Mouse (Mus musculus): ENCODE measurements around the gene Psmc5.

Gene Psmc5

DNA sequence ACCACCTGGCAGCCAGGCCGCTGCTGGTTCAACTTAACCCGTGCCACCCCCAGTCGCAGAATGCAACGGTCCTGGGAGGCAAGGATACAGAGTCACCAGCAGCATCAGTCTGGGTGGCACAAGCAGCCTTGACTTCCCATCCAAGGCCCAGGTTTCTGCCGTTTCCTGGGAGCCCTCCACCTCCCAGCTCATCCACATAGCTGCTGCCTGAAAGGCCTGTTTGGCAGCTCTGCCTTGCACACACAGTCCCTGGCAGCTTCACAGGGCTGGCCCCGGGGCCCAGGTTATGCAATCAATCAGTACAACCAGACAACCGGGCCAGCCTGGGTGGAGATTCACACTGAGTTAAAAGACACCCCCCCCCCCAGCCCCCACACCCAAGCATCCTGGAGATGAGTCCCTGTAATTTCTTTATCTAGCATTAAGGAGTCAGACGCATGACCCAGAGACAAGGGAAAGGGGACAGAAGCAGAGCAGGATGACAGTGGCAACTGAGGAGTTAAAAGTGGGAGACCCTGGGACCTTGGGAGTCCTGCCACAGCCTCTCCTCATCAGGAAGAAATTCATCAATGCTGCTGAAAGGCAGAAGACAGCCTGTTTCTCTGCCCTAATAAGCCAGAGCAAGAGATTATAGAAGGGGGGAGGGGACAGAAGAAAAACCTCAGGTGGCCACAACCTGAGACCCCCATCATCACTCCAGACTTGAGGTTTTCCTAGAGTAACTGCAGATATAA lies 12.5 kb downstream of the Psmc5 start:
- DNase-seq (ENCODE audit: extremely low read depth, low read depth): no peak

DNA sequence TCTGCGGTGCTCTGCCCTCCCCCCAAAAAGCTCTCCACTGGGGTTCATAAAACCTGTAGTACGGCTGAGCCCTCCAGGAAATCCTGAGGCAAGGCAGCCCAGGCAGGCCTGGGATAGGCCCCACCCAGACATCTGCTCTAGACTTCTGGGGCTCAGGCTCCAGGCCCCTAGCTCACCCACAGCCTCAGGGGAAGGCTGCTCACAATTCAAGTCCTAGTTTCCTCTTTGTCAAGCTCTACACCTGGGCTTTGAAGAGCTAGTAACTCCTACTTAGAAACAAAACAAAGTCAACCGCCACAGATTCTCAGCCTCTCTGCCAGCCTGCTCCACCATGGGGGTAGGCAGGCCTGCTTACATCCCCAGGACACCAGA lies 13.1 kb downstream of the Psmc5 start:
- no peak for DNase-seq (ENCODE audit: extremely low read depth, low read depth)

DNA sequence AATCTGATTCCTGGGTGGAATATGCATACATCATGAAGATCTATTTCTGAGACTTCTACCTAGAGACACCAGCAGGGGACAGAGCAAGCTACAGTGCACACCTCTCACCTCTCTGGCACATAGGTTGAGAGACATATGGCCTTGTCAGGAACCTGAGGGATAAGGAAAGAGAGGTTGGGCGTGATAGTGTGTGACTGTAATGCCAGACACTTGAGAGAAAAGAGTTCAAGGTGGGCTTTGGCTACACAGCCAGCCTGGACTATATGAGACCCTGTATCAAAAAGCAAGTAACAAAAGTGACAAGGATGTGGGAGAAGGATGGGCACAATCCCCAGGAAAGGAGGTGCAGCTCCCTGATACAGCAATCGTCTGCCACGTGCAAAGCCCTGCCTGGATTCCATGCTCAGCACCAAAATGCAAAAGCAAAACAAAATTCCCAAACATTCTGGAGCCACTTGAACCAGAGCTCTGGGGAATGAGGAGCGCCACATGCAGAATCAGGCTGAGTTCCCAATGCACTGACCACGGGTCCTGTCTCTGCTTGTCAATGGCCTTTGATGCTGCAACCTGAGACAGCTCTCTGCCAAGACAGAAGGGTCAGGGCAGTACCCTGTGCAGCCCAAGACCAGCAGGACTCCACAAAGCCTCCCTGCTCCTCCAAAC lies 15.3 kb downstream of the Psmc5 start:
- DNase-seq (ENCODE audit: extremely low read depth, low read depth): no peak

DNA sequence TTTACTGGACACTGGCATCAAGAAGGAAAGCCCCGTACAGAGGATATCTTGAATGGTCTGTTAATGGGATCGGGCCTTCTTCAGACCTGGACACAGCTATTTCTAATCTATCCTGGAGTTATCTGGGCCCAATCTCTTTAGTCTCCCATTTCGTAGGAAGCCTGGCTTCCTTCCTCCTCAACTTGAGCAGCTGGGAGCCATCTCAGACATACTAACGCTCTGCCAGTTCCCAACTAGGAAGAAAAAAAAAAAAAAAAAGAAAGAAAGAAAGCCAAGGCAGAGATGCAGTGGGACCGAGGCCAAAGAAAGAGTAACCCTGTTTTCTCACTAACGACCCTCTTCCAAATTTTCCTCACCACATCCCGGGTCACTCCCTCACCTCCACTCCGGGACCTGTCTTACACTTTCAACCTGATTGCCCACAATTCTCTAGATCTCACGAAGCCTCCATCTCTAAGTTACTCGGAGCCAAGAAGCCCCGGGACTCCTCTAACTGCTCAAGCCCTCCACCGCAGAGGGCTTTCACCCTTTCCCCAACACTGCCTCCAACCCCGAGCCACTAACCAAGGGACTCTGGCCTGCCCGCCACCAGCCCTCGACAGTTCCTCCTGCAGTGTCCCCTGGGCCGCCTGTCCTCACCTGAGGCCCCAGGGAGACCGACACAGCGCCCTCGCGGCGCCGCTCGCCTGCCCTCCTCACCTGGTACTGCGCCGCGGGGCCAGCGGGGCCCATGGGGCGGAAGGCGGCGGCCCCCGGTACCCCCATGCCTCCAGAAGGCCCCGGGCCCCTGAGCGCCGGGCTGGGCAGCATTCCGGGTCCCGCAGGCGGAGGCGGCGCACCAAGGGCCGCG lies 16.1 kb downstream of the Psmc5 start:
- DNase-seq (ENCODE audit: extremely low read depth, low read depth): no peak

DNA sequence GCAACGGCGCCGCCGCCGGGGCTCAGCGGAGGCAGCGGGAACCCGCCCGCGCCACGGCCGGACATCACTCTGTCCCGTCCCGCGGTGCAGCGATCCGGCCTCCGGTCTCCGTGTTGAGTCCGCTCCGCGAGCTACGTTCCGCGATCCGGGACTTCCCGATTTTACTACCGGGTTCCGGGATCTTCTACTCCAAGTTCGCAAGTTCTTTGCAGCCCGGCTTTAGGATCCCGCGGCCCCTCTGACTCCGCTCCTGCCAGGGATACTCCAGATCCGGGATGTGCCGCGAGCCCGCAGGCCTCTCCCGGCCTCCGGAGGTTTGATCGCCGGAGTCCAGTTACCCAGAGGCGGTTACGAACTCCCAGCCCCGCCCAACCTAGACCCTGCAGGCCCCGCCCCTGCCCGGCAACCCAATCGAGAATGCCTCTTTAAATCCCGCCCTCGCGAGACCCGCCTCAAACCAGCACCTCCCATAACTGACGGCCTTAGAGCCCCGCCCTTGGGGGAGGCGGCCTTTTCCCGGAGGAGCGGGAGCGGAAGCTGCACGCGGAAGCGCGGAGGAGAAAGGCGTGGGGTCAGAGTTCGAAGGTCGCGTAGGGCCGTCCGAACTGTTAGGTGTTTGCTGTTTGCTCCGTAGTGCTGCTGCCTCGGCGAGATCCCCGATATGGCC lies 16.8 kb downstream of the Psmc5 start, which contains the start of gene Smarcd2:
TSS of gene Smarcd2 (minus strand) at position 329 of the 667 bp plus-strand sequence.
- DNase-seq (ENCODE audit: extremely low read depth, low read depth): peak; percentile 92

DNA sequence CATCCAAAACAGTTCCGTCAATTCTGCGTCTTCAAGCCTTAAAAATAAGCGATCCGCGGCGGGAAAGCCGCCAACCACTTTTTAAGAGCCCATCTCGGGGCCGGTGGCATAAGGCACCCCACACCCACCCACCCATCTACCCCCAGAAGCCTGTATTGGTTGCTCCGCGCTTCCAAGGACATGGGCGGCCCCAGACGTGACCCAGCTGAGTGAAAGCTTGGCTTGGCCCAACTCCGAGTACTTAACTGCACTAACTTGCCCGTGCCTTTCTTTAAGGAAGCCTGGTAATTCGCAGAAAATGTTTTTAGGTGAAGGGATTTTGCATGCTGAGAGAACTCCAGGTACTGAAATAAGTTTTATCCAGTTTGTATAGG lies 17.3 kb downstream of the Psmc5 start:
- no peak for DNase-seq (ENCODE audit: extremely low read depth, low read depth)

DNA sequence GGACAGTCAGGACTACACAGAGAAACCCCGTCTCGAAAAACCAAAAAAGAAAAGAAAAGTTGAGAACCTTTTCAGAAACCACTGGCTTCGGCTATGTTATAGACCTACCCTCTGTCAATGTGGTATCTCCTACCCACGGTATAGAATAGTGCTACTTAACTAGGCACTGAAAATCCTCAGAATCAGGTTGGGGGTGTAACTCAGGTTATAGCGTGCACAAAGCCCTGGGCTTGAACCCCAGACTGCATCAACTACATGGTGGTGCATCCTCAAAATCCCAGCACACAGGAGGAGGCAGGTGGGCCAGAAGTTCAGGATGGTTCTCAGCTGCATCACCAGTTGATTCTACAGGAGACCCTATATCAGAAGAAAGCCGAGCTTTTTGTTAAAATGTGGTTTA lies 17.9 kb downstream of the Psmc5 start:
- DNase-seq (ENCODE audit: extremely low read depth, low read depth): no peak

DNA sequence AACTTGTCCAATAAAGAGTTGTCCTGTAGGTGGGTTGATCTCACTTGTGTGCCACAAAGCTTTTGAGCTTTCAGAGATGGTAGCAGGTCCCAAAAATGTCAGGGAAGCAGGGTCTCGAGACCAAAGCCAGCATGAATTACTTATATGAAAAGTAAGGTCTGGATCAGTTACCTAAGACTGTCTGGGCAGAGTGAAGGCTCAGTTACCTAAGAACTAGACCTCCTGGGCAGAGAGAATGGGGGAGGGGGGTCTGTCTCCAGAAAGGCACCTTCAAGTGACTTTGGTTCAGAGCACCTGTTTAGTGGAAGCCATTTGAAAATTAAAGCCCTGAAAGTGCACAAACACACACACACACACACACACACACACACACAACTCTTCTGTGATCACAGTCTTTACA lies 18.4 kb downstream of the Psmc5 start:
- no peak for DNase-seq (ENCODE audit: extremely low read depth, low read depth)

DNA sequence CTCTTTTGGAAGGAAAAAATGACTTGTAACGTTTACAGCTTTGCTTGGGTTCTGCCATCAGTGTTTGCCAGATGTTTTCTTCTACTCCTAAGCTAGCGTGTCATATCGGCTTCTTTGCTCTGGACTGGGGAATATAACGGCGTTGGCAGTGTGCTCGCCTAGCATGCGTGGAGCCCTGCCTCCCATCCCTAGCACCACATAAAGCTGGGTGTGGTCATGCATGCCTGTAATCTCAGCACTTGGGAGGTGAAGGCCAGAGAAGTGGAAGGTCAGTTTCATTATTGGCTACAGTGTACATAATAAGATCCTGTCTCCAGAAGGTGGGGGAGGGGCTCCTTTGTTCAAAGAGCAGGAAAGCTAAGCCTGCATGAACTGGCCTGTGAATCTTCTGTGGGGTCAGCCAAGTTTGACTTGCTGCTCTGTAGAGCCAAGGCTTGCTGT lies 19.0 kb downstream of the Psmc5 start:
- DNase-seq (ENCODE audit: extremely low read depth, low read depth): no peak

DNA sequence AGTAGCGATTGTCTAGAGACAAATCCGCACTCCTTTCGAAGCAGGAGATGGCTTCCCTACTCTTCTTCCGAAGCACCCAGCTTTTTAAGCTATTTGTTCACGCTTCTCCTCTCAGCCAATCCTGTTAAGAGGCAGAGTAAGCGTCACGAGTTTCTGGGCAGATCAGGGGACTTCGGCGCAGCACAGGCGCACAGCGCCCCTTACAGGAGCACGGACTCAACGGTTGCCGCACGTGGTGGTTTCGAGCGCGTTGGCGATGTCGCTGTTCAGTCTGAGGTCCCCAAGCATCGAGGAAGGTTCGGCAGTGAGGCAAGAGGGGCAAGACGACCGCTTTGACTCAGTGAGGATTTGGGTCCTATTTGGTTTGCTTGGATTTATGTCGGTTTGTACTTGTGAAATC lies 20.5 kb downstream of the Psmc5 start, which contains the start of gene Tcam1:
TSS of gene Tcam1 (plus strand) at position 219 of the 400 bp plus-strand sequence.
- peak; percentile 94 for DNase-seq (ENCODE audit: extremely low read depth, low read depth)

DNA sequence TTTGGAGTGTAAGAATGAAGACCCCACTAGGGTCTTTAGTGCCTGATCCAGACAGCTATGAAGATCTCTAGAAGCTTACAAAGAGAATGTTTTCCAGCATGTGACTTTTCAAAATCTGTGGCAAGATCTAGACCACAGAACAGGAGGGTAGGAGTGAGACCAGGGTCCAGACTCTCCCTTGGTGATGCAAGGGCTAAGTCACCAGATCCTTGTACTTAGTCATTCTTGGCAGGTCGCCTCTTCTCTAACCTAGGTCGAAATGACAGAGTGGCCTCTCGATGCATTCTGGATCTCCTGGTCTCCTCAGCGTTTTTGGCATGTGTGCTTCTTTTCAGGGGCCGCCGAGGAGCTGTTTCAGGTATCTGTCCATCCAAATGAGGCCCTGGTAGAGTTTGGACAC lies 26.5 kb downstream of the Psmc5 start:
- DNase-seq (ENCODE audit: extremely low read depth, low read depth): no peak

DNA sequence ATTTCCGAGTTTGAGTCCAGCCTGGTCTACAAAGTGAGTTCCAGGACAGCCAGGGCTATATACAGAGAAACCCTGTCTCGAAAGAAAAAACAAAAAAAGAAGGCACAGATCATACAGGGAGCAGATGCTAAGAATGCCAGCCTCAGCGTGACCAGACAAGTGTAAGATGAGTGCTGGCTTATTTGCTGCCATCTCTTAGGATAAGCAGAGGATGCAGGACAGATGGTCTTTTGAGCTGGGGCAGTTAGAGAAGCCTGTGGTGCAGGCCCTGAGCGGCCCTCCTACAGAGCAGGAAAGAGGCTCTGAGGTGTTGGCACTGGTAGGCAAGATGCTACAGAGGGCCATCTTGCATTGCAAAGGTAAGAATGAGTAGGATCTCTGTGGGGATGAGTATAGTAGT lies 27.4 kb downstream of the Psmc5 start:
- no peak for DNase-seq (ENCODE audit: extremely low read depth, low read depth)

DNA sequence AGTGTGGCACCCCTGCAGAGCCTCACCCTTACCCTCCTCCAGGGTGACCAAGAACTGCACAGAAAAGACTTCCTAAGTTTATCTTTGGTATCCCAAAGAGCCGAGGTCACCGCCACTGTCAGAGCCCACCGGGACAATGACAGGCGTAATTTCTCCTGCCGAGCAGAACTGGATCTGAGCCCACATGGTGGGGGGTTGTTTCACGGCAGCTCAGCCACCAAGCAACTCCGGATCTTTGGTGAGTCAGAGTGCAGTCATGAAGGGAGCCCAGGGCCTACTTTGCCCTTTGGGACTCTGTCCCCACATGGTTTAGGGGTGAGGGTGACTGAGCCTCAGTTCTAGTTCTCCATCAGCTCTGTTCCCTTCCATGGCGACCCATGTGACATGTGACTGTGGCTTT lies 28.2 kb downstream of the Psmc5 start:
- DNase-seq (ENCODE audit: extremely low read depth, low read depth): no peak

DNA sequence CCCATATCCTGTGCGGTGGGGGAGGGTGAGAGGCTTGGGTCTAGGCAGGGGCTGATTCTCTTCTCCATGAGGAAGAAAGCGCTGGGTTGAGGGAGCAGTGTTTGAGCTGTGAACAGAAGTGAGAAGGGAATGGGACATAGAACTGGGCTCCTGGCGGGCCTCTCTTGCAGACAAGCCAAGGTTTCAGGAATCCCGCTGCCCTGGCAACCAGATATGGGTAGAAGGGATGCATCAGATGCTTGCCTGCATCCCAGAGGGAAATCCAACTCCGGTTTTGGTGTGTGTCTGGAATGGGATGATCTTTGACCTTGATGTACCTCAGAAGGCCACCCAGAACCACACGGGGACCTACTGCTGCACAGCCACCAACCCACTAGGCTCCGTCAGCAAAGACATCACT lies 30.3 kb downstream of the Psmc5 start:
- DNase-seq (ENCODE audit: extremely low read depth, low read depth): no peak

DNA sequence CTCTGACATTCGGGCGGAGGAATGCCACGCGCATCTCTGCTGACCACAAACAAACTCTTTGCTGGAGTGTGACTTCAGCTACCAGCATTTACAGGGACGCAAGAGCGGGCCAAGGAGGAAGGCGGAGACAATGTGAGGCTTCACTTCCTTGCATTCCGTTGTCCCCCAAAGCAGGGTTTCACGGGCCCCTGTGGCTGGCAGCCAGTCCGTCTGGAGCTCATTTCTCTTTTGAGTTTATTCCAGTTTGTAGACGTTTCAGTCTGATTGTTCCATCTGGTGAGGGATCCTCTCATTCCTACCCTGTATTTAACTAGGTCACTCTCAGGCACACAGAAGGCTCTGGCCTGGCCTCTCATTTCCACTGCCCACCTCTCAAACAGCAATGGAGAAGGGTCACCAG lies 31.0 kb downstream of the Psmc5 start:
- no peak for DNase-seq (ENCODE audit: extremely low read depth, low read depth)

DNA sequence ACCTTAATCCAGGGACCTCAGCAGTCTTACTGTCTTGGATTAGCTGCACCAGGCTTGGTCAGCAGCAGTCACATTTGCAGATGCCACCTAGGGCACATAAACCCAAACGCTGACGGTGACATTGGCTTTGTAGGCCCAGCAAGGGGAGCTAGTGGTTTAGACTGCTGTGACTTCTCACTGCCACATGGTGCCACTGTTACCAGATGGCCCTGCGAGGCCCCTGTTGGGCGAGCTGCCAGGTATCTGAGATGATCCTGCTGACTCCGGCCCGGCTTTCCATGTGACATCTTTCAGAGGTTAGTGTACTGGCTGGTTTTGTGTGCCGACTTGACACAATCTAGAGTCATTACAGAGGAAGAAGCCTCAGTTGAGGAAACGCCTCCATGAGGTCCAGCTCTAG lies 33.4 kb downstream of the Psmc5 start:
- no peak for DNase-seq (ENCODE audit: extremely low read depth, low read depth)

DNA sequence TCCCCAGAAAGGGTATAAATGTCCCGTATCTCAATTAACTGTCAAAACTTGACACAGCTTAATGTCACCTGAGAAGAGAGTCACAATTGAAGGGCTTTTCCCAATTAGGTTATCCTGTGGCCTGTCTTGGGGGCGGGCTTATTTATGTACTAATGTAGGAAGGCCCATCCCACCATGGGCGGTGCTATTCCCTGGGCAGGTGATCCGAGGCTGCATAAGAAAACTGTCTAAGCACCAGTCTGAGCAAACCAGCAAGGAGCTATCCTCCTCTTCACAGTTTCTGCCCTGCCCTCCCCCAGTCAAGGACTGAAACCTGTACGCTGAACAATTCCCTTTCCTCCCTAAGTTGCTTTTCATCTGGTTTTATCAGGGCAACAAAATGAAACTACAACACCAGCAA lies 34.4 kb downstream of the Psmc5 start:
- no peak for DNase-seq (ENCODE audit: extremely low read depth, low read depth)

DNA sequence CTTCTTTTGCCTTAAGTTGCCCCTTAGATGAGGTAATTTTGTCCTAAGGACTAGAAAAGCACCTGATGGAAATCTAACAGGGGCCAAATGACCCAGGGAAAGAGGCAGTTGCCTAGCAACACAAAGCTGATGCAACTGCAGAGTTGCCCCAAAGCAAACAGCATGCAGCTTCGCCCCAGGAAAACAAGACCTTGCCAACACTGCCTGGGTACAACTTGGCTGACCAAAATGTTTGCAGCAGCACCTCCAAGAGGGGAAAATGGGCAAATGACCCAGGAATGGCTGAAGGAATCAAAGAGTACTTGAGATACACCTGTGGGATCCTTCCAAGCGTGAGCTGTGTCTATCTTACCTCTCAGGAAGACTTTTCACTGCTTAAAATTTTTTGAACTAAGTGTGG lies 35.9 kb downstream of the Psmc5 start:
- no peak for DNase-seq (ENCODE audit: extremely low read depth, low read depth)

DNA sequence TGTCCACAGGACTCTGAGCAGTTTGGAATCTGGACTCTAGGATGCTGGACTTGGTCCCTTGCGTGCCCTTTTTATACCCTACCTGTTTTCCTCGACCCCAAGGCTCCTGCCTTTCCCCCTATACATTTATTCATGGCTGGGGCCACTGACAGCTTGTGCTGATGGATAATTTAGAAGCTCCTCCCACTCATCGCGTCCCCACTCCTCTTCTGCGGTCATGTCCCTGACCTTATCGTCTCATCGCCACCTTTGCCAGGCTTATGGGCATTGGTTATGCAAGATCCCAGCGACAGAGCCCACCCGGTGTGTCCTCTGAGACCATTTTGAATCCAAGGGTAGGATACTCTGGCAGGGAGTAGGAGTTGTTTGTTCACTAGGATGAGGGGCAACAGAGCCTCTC lies 45.8 kb downstream of the Psmc5 start, which contains the start of gene Gh:
TSS of gene Gh (minus strand) at position 101 of the 400 bp plus-strand sequence.
- no peak for DNase-seq (ENCODE audit: extremely low read depth, low read depth)

DNA sequence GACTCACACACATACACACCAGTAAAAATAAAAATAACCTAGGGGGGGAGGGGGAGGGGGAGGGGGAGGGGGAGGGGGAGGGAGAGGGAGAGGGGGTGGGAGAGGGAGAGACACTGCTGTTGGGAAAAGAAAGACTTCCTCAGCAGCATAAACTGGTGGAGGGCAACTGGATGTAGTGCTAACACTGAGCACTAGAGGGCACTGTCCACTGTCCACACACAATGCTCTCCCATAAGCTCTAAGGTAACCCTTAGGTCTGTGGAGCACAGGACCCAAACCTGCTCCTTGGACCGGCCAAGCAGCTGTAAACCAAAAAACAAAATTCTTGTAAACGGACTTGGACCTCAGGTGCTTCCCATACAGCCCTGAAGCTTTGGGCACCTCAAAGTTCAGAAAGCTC lies 46.7 kb downstream of the Psmc5 start:
- peak; percentile 60 for DNase-seq (ENCODE audit: extremely low read depth, low read depth)

DNA sequence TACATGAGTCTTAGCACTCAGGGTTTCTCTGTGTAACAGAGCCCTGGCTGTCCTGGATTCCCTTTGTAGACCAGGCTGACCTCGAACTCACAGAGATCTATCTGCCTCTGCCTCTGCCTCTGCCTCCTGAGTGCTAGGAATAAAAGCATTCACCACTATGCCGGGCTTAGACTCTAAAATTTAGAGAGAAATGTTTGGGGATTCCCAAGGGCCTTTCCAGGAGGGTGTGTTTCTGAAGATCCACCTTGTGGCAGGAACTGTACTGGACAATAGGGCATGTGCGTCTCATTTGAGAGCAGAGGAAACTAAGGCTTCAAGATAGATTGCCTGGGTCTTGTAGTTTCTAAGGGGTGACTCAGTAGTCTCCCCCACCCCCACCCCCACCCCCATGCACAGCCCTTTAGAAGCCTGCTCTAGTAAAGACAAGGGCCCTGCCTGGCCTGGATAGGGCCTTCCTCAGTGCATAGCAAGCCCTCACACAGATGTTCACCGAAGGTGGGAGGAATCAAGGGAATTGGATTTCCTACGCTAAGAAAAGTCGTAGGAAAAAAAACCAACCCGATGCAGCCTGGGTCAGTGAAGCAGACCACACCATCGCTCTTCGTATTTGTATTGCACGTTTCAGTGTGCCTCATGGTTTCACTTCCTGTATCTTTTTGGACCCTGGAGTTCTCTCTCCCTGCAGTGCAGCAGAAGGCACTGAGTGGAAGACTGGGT lies 49.6 kb downstream of the Psmc5 start:
- no peak for DNase-seq (ENCODE audit: extremely low read depth, low read depth)
